Comparison of ENCODE assay signal across 10 mouse cellular contexts in the genomic region with DNA sequence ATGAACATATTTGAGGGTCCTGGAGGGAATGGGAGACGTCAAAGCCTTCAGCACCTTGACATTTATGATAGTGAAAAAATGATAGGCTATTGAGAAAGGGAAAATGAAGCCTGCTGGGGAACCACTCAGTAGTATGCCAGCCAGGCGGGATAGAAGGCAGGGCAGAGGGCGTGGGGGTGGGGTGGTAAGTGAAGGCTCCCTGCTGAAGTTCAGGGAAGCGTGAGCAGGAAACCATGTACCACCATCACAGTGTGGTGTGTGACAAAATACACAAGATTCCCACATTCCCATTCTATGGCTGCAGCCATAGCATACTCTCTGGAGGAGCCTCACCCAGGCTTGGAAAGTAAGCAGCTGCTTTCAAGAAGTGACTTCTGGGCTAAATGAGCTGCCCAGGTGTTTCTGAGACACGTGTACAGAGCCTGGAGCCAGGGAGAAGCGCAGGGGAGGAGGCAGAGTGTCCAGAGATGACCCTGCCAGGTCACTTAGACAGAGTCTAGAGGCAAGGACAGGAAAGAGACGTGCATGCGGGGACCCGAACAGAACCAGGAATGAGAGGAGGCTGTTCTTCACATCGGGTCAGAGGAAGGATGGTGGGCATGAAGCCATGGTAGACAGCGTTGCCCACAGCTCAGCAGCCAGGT. TPM values are rescaled to one million over a fixed set of nuclear protein-coding genes. Genes with fewer than 3 reads are reported as not detected.
A peak's percentile ranks its signal among the peaks of the same experiment; 100 is the strongest.
DNase-seq lines count a peak whose midpoint lies in the region; ATAC-seq and TF ChIP-seq lines count a peak whose summit lies in the region.
"Had no signal": no experiment of that assay in that cellular context is flagged by ENCODE, and none has a peak within 500 bp of the region (broad histone marks: within the 10 kb centered on the region; RNA-seq: fewer than 3 reads in every experiment).

No protein-coding gene starts in this region.

- no peak for TF ChIP-seq CTCF in kidney, postnatal 0 days (IDR thresholded peaks at IDR 0.05; ENCODE audit: low read depth)

- peak; percentile 15 to 57 for DNase-seq in adrenal gland, adult (ENCODE audit: inconsistent age in 2 of 2, low spot score in 1 of 2)
- no peak for DNase-seq in adrenal gland, postnatal 25 days
- no peak for DNase-seq in kidney, postnatal 0 days (ENCODE audit: low spot score)
- no peak for DNase-seq in kidney, postnatal 10 days
- no peak for DNase-seq in midbrain, embryonic 14.5 days
- no peak for DNase-seq in layer of hippocampus, adult 9-11 months

- no peaks in the 10 kb centered on the region for H3K27me3 ChIP-seq in kidney, postnatal 0 days (ENCODE audit: insufficient read depth, low read length)
- no peaks in the 10 kb centered on the region for H3K27me3 ChIP-seq in midbrain, embryonic 14.5 days (ENCODE audit: control insufficient read depth, insufficient read depth, low read length)

- H3K36me3 ChIP-seq in kidney, postnatal 0 days (ENCODE audit: insufficient read depth, low read length), result no peaks in the 10 kb centered on the region; the same call in 1 of the 2 replicates
- H3K36me3 ChIP-seq in midbrain, embryonic 14.5 days (ENCODE audit: control insufficient read depth, insufficient read depth, low read length), result no peaks in the 10 kb centered on the region

- H3K4me3 ChIP-seq in kidney, postnatal 0 days (replicated peaks; ENCODE audit: low read depth, low read length), result no peak overlapping the region
- H3K4me3 ChIP-seq in midbrain, embryonic 14.5 days (replicated peaks; ENCODE audit: low read depth, low read length), result no peak overlapping the region

- H3K9ac ChIP-seq in kidney, postnatal 0 days (ENCODE audit: low read depth, low read length), result no peak overlapping the region
- H3K9ac ChIP-seq in midbrain, embryonic 14.5 days (replicated peaks; ENCODE audit: low read length), result no peak overlapping the region

- H3K9me3 ChIP-seq in kidney, postnatal 0 days (replicated peaks; ENCODE audit: low read length), result no peaks in the 10 kb centered on the region
- no peaks in the 10 kb centered on the region for H3K9me3 ChIP-seq in midbrain, embryonic 14.5 days (ENCODE audit: control insufficient read depth, low read length)

- peaks cover 30% of the 10 kb centered on the region for H3K4me1 ChIP-seq in kidney, postnatal 0 days (replicated peaks; ENCODE audit: insufficient read depth, low read length)
- peaks cover 8% of the 10 kb centered on the region for H3K4me1 ChIP-seq in midbrain, embryonic 14.5 days (ENCODE audit: control insufficient read depth, insufficient read depth, low read length)

- no peak for ATAC-seq in kidney, postnatal 0 days (replicated peaks; ENCODE audit: low FRiP score, low read depth)
- 0 out of 2 replicates have a peak, but pooled peaks have one; percentile 32 for ATAC-seq in erythroid progenitor cell, adult 5-6 weeks (replicated peaks; ENCODE audit: low FRiP score, poor library complexity, severe bottlenecking)
- ATAC-seq in midbrain, embryonic 14.5 days (ENCODE audit: low FRiP score, low TSS enrichment), result no peak
- ATAC-seq in frontal cortex, adult (ENCODE audit: low TSS enrichment), result no peak
- ATAC-seq: activated CD4-positive, CD25-positive, alpha-beta regulatory T cell, adult 4 months had no signal

- H3K4me2 ChIP-seq in kidney, postnatal 0 days (ENCODE audit: low read length), result no peak overlapping the region
- H3K4me2 ChIP-seq in midbrain, embryonic 14.5 days (ENCODE audit: low read length), result peak overlapping the region; percentile 37; the same call in 1 of the 2 replicates

- H3K27ac ChIP-seq in kidney, postnatal 0 days, result peak overlapping the region; percentile 37; the same call in 1 of the 2 replicates
- no peak overlapping the region for H3K27ac ChIP-seq in midbrain, embryonic 14.5 days (replicated peaks; ENCODE audit: low read depth, low read length)

- 63% methylated on average over 11 of the region's 11 CpGs for WGBS in kidney, postnatal 0 days
- WGBS in midbrain, embryonic 14.5 days, result 74% methylated on average over 11 of the region's 11 CpGs

RNA-seq across cellular contexts. Expression of gene Rffl, which starts 26.1 kb away (rescaled TPM):
- 5.9 and 9.4 TPM in 2 replicates for total RNA-seq in adrenal gland, postnatal 25 days (2021)
- polyA plus RNA-seq in kidney, postnatal 0 days (2015; fragmentation: Nextera tagmentation; extraction: Ambion mirVana), result 21.7 and 23.3 TPM in 2 replicates
- 57.4 and 59.5 TPM in 2 replicates for total RNA-seq in erythroid progenitor cell, adult 5-6 weeks (2015; ENCODE audit: low replicate concordance)
- 78.4 and 78.7 TPM in 2 replicates for total RNA-seq in erythroid progenitor cell, adult 5-6 weeks (2017; ENCODE audit: low replicate concordance)
- 2.6 and 4.2 TPM in 2 replicates for polyA plus RNA-seq in midbrain, embryonic 14.5 days (2014; fragmentation: Nextera tagmentation; extraction: Ambion mirVana)

RNA-seq across cellular contexts. Expression of gene Rad51d, which starts 45.5 kb away (rescaled TPM):
- 15.1 and 19.1 TPM in 2 replicates for total RNA-seq in adrenal gland, postnatal 25 days (2021)
- 10.6 and 11.7 TPM in 2 replicates for polyA plus RNA-seq in kidney, postnatal 0 days (2015; fragmentation: Nextera tagmentation; extraction: Ambion mirVana)
- 2.9 and 5.9 TPM in 2 replicates for total RNA-seq in erythroid progenitor cell, adult 5-6 weeks (2015; ENCODE audit: low replicate concordance)
- 4.4 and 4.5 TPM in 2 replicates for total RNA-seq in erythroid progenitor cell, adult 5-6 weeks (2017; ENCODE audit: low replicate concordance)
- polyA plus RNA-seq in midbrain, embryonic 14.5 days (2014; fragmentation: Nextera tagmentation; extraction: Ambion mirVana), result 11.4 and 17.2 TPM in 2 replicates

RNA-seq across cellular contexts. Expression of gene Fndc8, which starts 47.0 kb away (rescaled TPM):
- 0.18 TPM in 1 of 2 replicates, not detected in the other for total RNA-seq in adrenal gland, postnatal 25 days (2021)
- 0.55 and 0.60 TPM in 2 replicates for polyA plus RNA-seq in kidney, postnatal 0 days (2015; fragmentation: Nextera tagmentation; extraction: Ambion mirVana)
- not detected in 2 replicates for total RNA-seq in erythroid progenitor cell, adult 5-6 weeks (2015; ENCODE audit: low replicate concordance)
- not detected in 2 replicates for total RNA-seq in erythroid progenitor cell, adult 5-6 weeks (2017; ENCODE audit: low replicate concordance)
- polyA plus RNA-seq in midbrain, embryonic 14.5 days (2014; fragmentation: Nextera tagmentation; extraction: Ambion mirVana), result 0.30 and 0.38 TPM in 2 replicates
- total RNA-seq: layer of hippocampus, postnatal 10 days had no signal

Comparison
In these comparisons a context has a peak if more than half of its experiments do, and no peak if none do; other contexts are left out.
1. DNase-seq: peak in adrenal gland, adult (2 of 2); none in adrenal gland, postnatal 25 days (single experiment), kidney, postnatal 0 days (single experiment), kidney, postnatal 10 days (single experiment), midbrain, embryonic 14.5 days (single experiment) and layer of hippocampus, adult 9-11 months (single experiment).